In genomic region chr4:109036327-109036726, GRCm38 (mm10) we compare ENCODE assay signal across 9 mouse cellular contexts. TPM values are rescaled to one million over a fixed set of nuclear protein-coding genes. Genes with fewer than 3 reads are reported as not detected.
DNase-seq lines count a peak whose midpoint lies in the region; ATAC-seq and TF ChIP-seq lines count a peak whose summit lies in the region.
"Had no signal": no experiment of that assay in that cellular context is flagged by ENCODE, and none has a peak within 500 bp of the region (broad histone marks: within the 10 kb centered on the region; RNA-seq: fewer than 3 reads in every experiment).

No protein-coding gene starts in this region.

- peak; percentile 41 for TF ChIP-seq RAD21 in CH12.LX (IDR thresholded peaks at IDR 0.05; ENCODE audit: low read depth, low read length)

- TF ChIP-seq CTCF in CH12.LX (conservative IDR thresholded peaks at IDR 0.05 in 1 of 2, IDR thresholded peaks at IDR 0.05 in 1 of 2; ENCODE audit: low read depth in 2 of 2, low read length in 2 of 2): peak; percentile 70 to 77
- TF ChIP-seq CTCF in bone marrow macrophage, adult 2 months (IDR thresholded peaks at IDR 0.05; ENCODE audit: low read depth, low read length): peak; percentile 43; the same call in 1 of the 2 replicates

- H3K36me3 ChIP-seq in kidney, embryonic 15.5 days: peaks cover 68% of the 10 kb centered on the region
- peaks cover 28 to 73% of the 10 kb centered on the region in 2 experiments for H3K36me3 ChIP-seq in CH12.LX (replicated peaks in 1 of 2; ENCODE audit: control insufficient read depth in 1 of 2, insufficient read depth in 1 of 2, low read length in 1 of 2)

- dilution Hi-C loops in CH12.LX (cut with MboI; ENCODE audit: extremely low pct_ligation_motif_present, extremely low pct_unique_long_range_greater_than_20kb, low sequenced_read_pairs): no loop called here

- no peak overlapping the region for H3K27ac ChIP-seq in kidney, embryonic 15.5 days
- H3K27ac ChIP-seq in CH12.LX (ENCODE audit: insufficient read depth, low read depth): no peak overlapping the region
- H3K27ac ChIP-seq in bone marrow macrophage, adult 2 months (ENCODE audit: insufficient read depth, low read depth, low read length): no peak overlapping the region

- no peaks in the 10 kb centered on the region for H3K79me2 ChIP-seq in CH12.LX (replicated peaks; ENCODE audit: control insufficient read depth, extremely low read depth, insufficient read depth, poor library complexity, severe bottlenecking)

- H3K4me1 ChIP-seq in kidney, embryonic 15.5 days: no peaks in the 10 kb centered on the region
- no peaks in the 10 kb centered on the region for H3K4me1 ChIP-seq in CH12.LX (ENCODE audit: control insufficient read depth in 1 of 2, insufficient read depth in 2 of 2)
- no peaks in the 10 kb centered on the region for H3K4me1 ChIP-seq in bone marrow macrophage, adult 2 months (ENCODE audit: control insufficient read depth, insufficient read depth, low read length)

- TF ChIP-seq POLR2A in CH12.LX (IDR thresholded peaks at IDR 0.05; ENCODE audit: low read depth, low read length): no peak
- TF ChIP-seq POLR2A in bone marrow macrophage, adult 2 months (IDR thresholded peaks at IDR 0.05; ENCODE audit: borderline replicate concordance, low read depth, low read length): no peak

- DNase-seq in kidney, adult 11 months: peak; percentile 39
- DNase-seq in CH12.LX (ENCODE audit: extremely low read depth) (peak; percentile 66), liver (peak; percentile 80), adipocyte (ENCODE audit: low spot score) (no peak)
- DNase-seq in forelimb bud, embryonic 11.5 days (ENCODE audit: low read depth, low spot score): peak; percentile 64
- peak; percentile 68 for DNase-seq in retina, embryonic 14.5 days (ENCODE audit: low spot score)

- no peak overlapping the region for H3K4me3 ChIP-seq in kidney, embryonic 15.5 days (replicated peaks)
- no peak overlapping the region for H3K4me3 ChIP-seq in CH12.LX (replicated peaks in 1 of 3; ENCODE audit: low read depth in 2 of 3, low read length in 2 of 3, poor library complexity in 1 of 3)
- H3K4me3 ChIP-seq in bone marrow macrophage, adult 2 months (ENCODE audit: insufficient read depth, low read length): no peak overlapping the region
- H3K4me3 ChIP-seq: myocyte had no signal

- ATAC-seq in kidney, embryonic 15.5 days (replicated peaks; ENCODE audit: low FRiP score): no peak

- no peak overlapping the region for H3K4me2 ChIP-seq in kidney, embryonic 15.5 days
- H3K4me2 ChIP-seq in CH12.LX (ENCODE audit: insufficient read depth, low read depth, poor library complexity, severe bottlenecking): no peak overlapping the region

- H3K27me3 ChIP-seq in kidney, embryonic 15.5 days: no peaks in the 10 kb centered on the region
- H3K27me3 ChIP-seq in CH12.LX (replicated peaks): no peaks in the 10 kb centered on the region

- TF ChIP-seq EP300 in CH12.LX (IDR thresholded peaks at IDR 0.05; ENCODE audit: low read length): no peak

- H3K9ac ChIP-seq in kidney, embryonic 15.5 days: no peak overlapping the region
- H3K9ac ChIP-seq in CH12.LX (ENCODE audit: insufficient read depth, low read depth): no peak overlapping the region

- in situ Hi-C loops in CH12.LX (cut with MboI; ENCODE audit: low pct_ligation_motif_present, low pct_unique_long_range_greater_than_20kb, low sequenced_read_pairs): loop anchor here (10.0 kb wide), 1 partner anchor 128 kb away; no protein-coding TSS in a partner anchor

- no peaks in the 10 kb centered on the region for H3K9me3 ChIP-seq in kidney, embryonic 15.5 days (replicated peaks)
- no peaks in the 10 kb centered on the region for H3K9me3 ChIP-seq in CH12.LX (replicated peaks; ENCODE audit: low read length)

TF ChIP-seq in CH12.LX, 34 proteins besides CTCF, POLR2A, EP300 and RAD21:
- TF ChIP-seq SMC3 (IDR thresholded peaks at IDR 0.05; ENCODE audit: low read depth, low read length) (peak; percentile 52), ELF1 (IDR thresholded peaks at IDR 0.05; ENCODE audit: low read depth, low read length) (no peak)

RNA-seq across cellular contexts. Expression of gene Nrd1, which starts 35.9 kb away (rescaled TPM):
- 65.9 and 71.8 TPM in 2 replicates for polyA plus RNA-seq in kidney, embryonic 15.5 days (2015; fragmentation: Nextera tagmentation; extraction: Ambion mirVana)
- total RNA-seq in CH12.LX (2012; rRNA removed) (37.7 and 41.9 TPM in 2 replicates), CH12.LX (2014; rRNA removed) (83.8 and 104 TPM in 2 replicates)
- polyA plus RNA-seq in CH12.LX (2012; ENCODE audit: insufficient read length, low read depth): 144 and 147 TPM in 2 replicates
- polyA plus RNA-seq in bone marrow macrophage, adult 2 months (2012; ENCODE audit: insufficient read depth, insufficient read length, missing spikeins): 117 and 130 TPM in 2 replicates
